Mouse (Mus musculus) brain, embryonic 14.5 days (tissue): ENCODE data around the gene Mcam.

ENCODE experiments used
- CTCF ChIP-seq: fragments of 200-500 bp; IDR thresholded peaks from 2 replicates; pipeline ENCODE4 v1.5.1; 2012; ENCODE audit warnings: inconsistent platforms, mild to moderate bottlenecking, moderate library complexity, borderline replicate concordance; ENCODE audit not compliant: insufficient read depth, insufficient read length; ENCODE audit errors: extremely low read depth
- POLR2A ChIP-seq: fragments of 200-500 bp; IDR thresholded peaks from 2 replicates; pipeline ENCODE4 v1.6.1; 2012; ENCODE audit warnings: mild to moderate bottlenecking, inconsistent platforms, borderline replicate concordance; ENCODE audit not compliant: poor library complexity, insufficient read depth, insufficient read length, severe bottlenecking; ENCODE audit errors: extremely low read depth

DNA sequence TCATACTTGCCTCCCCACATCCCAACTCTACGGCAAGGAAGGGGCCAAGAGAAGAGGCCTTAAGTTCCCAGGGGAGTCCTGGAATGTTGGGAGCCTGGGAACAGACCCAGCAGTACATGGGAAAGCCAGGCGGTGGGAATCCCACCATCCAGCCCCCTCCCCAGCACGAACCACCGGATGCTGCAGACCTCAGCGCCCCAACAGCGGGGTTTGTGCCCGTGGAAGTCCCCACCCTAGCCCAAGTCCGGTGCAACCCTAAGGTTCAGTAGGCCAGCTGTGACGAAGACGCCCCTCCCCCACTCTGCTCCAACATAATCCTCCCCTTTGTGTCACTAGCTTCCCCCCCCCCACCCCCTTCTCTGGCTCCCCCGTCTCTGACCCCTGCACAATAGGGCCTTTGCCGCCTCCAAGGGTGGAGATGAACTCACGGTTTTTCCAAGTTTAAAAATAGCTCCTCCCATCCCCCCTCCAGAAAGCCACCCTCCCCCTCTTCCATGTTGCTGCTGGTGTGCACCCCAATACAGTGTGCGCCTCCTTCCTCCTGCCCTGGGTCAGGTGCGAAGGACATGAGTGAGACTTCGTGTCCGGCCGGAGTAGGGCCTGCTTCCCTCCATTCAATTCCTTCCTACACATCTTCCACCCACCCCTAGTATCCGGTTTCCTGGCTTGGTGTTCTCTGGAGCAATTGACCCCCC lies 3.5 kb upstream of the Mcam start:
- TF ChIP-seq CTCF (no peak), POLR2A (no peak)
